Mouse (Mus musculus) fat pad, adult 2 months (tissue): ENCODE results near the gene Vsx2.

ENCODE experiments used
- DNase-seq: peaks from one replicate; pipeline ENCODE4 v3.0.0-alpha.2; 2011; ENCODE audit warnings: low read depth, low spot score; ENCODE audit errors: extremely low read depth

Gene Vsx2

DNA sequence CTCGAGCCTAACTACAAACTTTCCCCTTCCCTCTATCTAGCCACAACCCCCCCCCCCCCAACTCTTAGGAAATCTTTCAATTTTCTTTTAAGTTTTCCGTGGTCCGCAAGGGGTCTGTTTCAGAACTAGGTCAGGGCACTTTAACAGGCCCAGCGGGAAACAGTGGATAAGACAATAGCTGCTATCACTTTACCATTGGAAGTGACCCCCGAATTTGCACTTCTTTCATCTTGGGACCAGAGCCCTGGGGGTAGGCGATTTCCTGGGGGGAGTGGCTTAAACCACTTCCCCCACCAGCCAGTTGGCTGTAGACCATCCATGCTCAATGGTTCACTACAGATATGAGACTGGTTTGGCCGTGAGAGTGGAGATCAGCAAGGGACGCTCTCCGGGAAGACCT lies 71.1 kb downstream of the Vsx2 start, which contains the start of gene Vrtn:
Gene Vrtn (plus strand): TSS at position 366 of the 400 bp plus-strand sequence.
- DNase-seq: no peak
